Mouse (Mus musculus): ENCODE results near the gene Szt2. TPM values are rescaled to one million over a fixed set of nuclear protein-coding genes. Genes with fewer than 3 reads are reported as not detected.

The Szt2 gene
- polyA plus RNA-seq, 1 experiment from 2014 or later, result 10.0 TPM

DNA sequence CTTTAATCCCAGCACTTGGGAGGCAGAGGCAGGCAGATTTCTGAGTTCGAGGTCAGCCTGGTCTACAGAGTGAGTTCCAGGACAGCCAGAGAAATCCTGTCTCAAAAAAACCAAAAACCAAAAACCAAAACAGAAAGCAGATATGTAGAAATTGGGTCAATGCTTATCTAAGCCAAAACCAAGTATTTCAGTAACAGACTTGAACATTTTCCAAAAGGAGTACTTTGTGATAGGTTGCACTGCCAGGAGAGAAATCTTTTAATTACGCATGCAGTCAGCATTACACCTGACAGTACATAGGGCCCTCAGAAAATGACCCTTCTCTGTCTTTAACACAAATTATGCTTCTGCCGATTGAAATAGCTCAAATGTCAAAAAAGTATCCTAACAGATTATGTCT is 7.7 kb downstream of the Szt2 start:
- Histone ChIP-seq H3K4me2 (no peak overlapping the region), H3K27ac (no peak overlapping the region), H3K9ac (no peak overlapping the region), H3K27me3 (no peaks in the 10 kb centered on the region), H3K9me3 (replicated peaks) (no peaks in the 10 kb centered on the region), H3K36me3 (ENCODE audit: poor library complexity, severe bottlenecking) (peaks cover 84% of the 10 kb centered on the region), H3K4me1 (no peaks in the 10 kb centered on the region), H3K4me3 (no peak overlapping the region)
- WGBS, result 91% methylated on average over 3 of the region's 3 CpGs
- ATAC-seq, result no peak

DNA sequence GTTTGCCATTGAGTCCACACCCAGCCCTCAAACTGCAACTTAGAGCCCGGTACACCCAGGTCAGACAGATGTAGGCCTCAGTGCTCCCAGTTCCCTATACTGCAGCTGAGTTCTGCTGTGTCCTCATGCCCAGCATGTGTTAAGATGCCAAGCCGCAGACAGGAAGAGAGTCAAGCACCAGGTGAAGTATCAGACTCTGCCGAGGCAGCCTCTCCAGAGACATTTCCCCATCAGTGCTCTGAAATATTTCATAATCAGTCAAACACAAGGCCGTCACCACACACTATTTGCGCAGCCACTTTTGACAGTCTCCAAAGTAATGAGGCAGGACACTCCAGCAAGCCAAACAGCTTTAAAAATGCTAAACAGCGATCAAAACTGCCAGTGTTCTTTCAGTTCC is 10.7 kb downstream of the Szt2 start:
- Histone ChIP-seq H3K27ac (no peak overlapping the region), H3K9ac (no peak overlapping the region), H3K4me1 (no peaks in the 10 kb centered on the region), H3K4me2 (no peak overlapping the region), H3K27me3 (no peaks in the 10 kb centered on the region), H3K4me3 (no peak overlapping the region), H3K36me3 (ENCODE audit: poor library complexity, severe bottlenecking) (peaks cover 100% of the 10 kb centered on the region), H3K9me3 (replicated peaks) (no peaks in the 10 kb centered on the region)
- no peak for ATAC-seq
- 93% methylated on average over 6 of the region's 6 CpGs for WGBS

DNA sequence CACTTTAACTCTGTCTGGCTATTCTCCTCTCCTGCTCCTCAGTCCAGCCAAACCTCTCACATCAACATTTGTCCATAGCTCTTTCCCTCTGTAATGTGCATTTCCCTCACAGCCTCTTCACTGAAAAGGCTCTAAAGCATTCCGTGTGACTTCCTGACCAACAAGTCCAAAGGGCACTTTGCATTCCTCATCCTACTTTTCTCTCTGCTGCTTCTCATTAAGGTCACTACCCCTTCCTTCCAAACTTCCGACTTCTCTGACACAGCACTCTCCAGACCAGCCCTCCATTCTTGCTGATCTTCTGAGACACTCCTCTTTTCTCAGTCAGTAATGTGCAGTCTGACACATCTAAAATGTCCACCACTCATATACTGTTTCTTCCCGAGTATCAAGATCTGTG is 12.6 kb downstream of the Szt2 start:
- H3K4me3 ChIP-seq, result no peak overlapping the region
- H3K9me3 ChIP-seq (replicated peaks), result no peaks in the 10 kb centered on the region
- H3K27me3 ChIP-seq, result no peaks in the 10 kb centered on the region
- no peaks in the 10 kb centered on the region for H3K4me1 ChIP-seq
- H3K36me3 ChIP-seq (ENCODE audit: poor library complexity, severe bottlenecking), result peaks cover 100% of the 10 kb centered on the region
- H3K27ac ChIP-seq, result no peak overlapping the region
- no peak for ATAC-seq
- WGBS, result 85% methylated on average over 3 of the region's 3 CpGs
- no peak overlapping the region for H3K4me2 ChIP-seq
- H3K9ac ChIP-seq, result no peak overlapping the region

DNA sequence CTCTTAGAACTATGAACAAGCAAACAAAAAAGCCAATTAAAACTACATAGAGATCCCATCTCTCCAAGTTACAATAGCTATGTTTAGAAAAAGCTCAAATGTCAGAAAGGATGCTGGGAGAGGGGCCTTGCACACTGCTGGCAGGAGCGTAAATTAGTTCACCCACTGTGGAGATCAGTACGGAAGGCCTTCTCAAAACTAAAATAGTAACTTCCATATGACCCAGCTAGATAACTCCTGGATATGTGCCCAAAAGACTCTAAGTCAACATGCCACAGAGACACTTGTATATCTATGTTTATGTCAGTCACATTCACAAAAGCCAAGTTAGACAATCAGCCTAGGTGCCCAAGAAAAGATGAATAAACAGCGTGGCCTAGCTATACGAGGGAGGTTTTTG is 13.8 kb downstream of the Szt2 start:
- Histone ChIP-seq H3K4me2 (no peak overlapping the region), H3K9ac (no peak overlapping the region), H3K27me3 (no peaks in the 10 kb centered on the region), H3K9me3 (replicated peaks) (no peaks in the 10 kb centered on the region), H3K36me3 (ENCODE audit: poor library complexity, severe bottlenecking) (peaks cover 100% of the 10 kb centered on the region), H3K4me1 (no peaks in the 10 kb centered on the region), H3K4me3 (no peak overlapping the region), H3K27ac (no peak overlapping the region)
- WGBS, result 92% methylated on average over 4 of the region's 4 CpGs
- no peak for ATAC-seq

DNA sequence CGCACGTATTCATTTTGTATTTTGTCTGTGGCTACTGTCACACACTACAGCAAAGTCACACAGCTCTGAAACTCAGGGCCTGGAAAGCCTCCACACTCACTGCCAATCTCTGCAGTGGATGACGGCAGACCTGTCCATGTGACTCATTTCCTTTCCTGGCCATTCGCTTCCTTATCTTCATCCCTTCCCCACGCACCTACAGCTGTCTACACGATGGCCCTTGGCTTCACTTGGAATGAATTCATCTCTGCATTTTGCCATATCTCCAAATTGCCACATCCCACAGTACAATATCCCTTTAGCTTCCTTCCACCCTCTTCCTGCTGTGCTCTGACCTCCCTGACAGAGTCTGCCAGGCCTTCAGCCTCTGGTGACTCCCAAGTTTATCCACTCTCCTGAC is 14.6 kb downstream of the Szt2 start:
- H3K9ac ChIP-seq, result no peak overlapping the region
- H3K4me3 ChIP-seq, result no peak overlapping the region
- ATAC-seq, result no peak
- no peaks in the 10 kb centered on the region for H3K9me3 ChIP-seq (replicated peaks)
- no peaks in the 10 kb centered on the region for H3K27me3 ChIP-seq
- no peaks in the 10 kb centered on the region for H3K4me1 ChIP-seq
- 93% methylated on average over 6 of the region's 6 CpGs for WGBS
- H3K36me3 ChIP-seq (ENCODE audit: poor library complexity, severe bottlenecking), result peaks cover 100% of the 10 kb centered on the region
- H3K4me2 ChIP-seq, result no peak overlapping the region
- no peak overlapping the region for H3K27ac ChIP-seq

DNA sequence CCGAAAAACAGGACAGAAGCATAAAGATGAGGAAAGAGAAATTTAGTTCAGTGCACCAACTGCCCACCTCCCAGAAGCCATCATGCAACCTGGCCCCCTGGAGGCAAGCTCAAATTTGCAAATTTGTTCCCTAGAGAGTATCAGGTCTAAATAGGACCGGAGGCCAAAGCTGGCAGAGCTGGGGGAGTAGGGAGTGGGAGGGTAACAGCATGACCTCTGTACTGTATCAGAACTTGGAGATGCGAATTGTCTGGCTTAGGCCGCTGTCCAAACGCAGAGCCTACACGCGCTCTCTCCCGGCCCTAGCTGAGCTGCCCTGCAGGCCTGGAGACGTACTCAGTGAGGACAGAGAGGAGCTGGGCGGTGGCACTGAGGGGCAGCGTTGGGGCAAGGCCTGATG is 18.9 kb downstream of the Szt2 start:
- no peak overlapping the region for H3K4me3 ChIP-seq
- no peaks in the 10 kb centered on the region for H3K4me1 ChIP-seq
- no peak overlapping the region for H3K27ac ChIP-seq
- peaks cover 100% of the 10 kb centered on the region for H3K36me3 ChIP-seq (ENCODE audit: poor library complexity, severe bottlenecking)
- ATAC-seq, result no peak
- no peak overlapping the region for H3K9ac ChIP-seq
- H3K27me3 ChIP-seq, result no peaks in the 10 kb centered on the region
- no peaks in the 10 kb centered on the region for H3K9me3 ChIP-seq (replicated peaks)
- 92% methylated on average over 11 of the region's 11 CpGs for WGBS
- no peak overlapping the region for H3K4me2 ChIP-seq

DNA sequence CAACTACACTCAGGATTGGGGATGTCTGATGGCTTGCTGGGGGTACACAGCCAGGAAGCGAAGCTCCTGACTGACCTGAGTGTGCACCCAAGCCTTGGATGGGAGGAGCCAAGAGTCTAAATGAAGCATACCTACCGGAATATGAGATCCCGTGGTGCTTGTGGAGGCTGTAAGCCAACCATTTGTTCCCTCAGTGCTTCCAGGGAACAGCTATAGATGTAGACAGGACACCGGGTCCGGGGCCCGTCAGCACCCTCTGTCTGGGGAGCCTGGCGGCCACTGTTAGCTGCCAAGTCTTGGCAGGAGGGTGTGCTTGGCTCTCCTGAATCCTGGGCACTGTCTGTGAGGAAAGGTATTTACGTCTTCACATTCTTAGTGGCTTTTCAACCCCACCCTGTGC is 21.8 kb downstream of the Szt2 start:
- WGBS, result 93% methylated on average over 8 of the region's 8 CpGs
- Histone ChIP-seq H3K4me1 (no peaks in the 10 kb centered on the region), H3K4me3 (no peak overlapping the region), H3K36me3 (ENCODE audit: poor library complexity, severe bottlenecking) (peaks cover 100% of the 10 kb centered on the region), H3K9ac (no peak overlapping the region), H3K27me3 (no peaks in the 10 kb centered on the region), H3K9me3 (replicated peaks) (no peaks in the 10 kb centered on the region), H3K27ac (no peak overlapping the region), H3K4me2 (no peak overlapping the region)
- no peak for ATAC-seq

DNA sequence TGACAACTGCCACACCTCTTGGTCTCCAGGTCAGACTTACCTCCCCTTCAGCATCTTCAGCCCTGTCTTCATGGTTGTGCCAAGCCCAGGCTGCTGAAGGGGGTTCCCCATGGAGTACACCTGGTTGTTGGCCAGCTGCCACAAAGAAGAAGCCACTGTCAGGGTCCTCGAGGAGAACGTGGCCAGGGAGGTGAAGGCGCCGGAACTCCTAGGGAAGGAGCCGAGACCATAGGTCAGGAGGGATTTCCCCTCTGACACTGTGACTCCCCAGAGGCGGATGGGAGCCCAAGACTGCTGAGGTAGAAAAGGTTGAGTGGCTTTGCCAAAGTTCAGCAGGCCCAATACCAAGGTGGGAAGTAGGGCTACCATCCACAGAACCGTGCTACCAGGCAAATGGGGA is 25.8 kb downstream of the Szt2 start:
- no peak overlapping the region for H3K4me2 ChIP-seq
- H3K27ac ChIP-seq, result no peak overlapping the region
- no peak overlapping the region for H3K4me3 ChIP-seq
- H3K4me1 ChIP-seq, result no peaks in the 10 kb centered on the region
- peaks cover 98% of the 10 kb centered on the region for H3K36me3 ChIP-seq (ENCODE audit: poor library complexity, severe bottlenecking)
- no peaks in the 10 kb centered on the region for H3K9me3 ChIP-seq (replicated peaks)
- ATAC-seq, result no peak
- H3K27me3 ChIP-seq, result no peaks in the 10 kb centered on the region
- H3K9ac ChIP-seq, result no peak overlapping the region
- 92% methylated on average over 7 of the region's 7 CpGs for WGBS

DNA sequence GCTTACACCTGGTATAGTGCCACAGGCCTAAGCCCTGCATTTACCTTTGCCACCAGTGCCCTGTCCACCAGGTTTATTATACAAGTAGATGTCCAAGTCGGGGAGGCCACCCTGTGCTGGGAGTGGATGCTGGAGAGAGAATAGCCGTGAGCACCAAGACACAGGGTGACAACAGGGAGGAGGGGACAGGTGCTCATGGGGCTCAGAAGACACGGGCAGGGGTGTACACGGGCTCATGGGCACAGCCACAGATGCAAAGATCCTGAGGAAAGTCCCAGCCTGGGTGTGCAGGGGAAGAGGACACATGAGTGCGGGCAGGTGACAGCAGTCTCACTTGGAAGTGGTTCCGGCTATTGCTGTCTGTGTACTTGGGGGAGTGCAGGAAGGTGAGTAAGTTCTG is 33.1 kb downstream of the Szt2 start:
- H3K27ac ChIP-seq, result no peak overlapping the region
- no peak overlapping the region for H3K4me3 ChIP-seq
- no peaks in the 10 kb centered on the region for H3K4me1 ChIP-seq
- ATAC-seq, result no peak
- no peak overlapping the region for H3K4me2 ChIP-seq
- H3K36me3 ChIP-seq (ENCODE audit: poor library complexity, severe bottlenecking), result peaks cover 99% of the 10 kb centered on the region
- H3K9me3 ChIP-seq (replicated peaks), result no peaks in the 10 kb centered on the region
- no peaks in the 10 kb centered on the region for H3K27me3 ChIP-seq
- 94% methylated on average over 6 of the region's 6 CpGs for WGBS
- H3K9ac ChIP-seq, result no peak overlapping the region

DNA sequence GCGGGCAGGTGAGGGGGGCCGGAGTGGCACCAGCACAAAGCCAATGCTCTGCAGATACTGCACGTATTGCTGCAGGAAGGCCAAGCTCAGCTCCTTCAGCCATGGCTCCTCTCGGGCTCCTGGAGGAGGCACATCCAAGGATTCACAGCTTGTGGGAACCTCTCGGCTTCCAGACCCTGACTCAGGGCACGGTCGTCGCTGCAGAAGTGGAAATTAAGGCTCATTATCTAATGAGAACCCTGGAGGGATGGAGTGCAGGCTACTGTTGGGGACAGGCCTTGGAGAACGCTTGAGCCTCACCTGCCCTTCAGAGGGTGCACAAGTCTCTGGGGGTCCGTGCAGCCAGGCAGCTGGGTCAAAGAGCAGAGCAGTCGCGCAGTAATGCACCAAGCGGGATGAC is 37.3 kb downstream of the Szt2 start:
- no peak for ATAC-seq
- Histone ChIP-seq H3K4me1 (no peaks in the 10 kb centered on the region), H3K27ac (no peak overlapping the region), H3K4me3 (no peak overlapping the region), H3K27me3 (no peaks in the 10 kb centered on the region), H3K36me3 (ENCODE audit: poor library complexity, severe bottlenecking) (peaks cover 97% of the 10 kb centered on the region), H3K9ac (no peak overlapping the region), H3K9me3 (replicated peaks) (no peaks in the 10 kb centered on the region), H3K4me2 (no peak overlapping the region)
- WGBS, result 94% methylated on average over 13 of the region's 13 CpGs

DNA sequence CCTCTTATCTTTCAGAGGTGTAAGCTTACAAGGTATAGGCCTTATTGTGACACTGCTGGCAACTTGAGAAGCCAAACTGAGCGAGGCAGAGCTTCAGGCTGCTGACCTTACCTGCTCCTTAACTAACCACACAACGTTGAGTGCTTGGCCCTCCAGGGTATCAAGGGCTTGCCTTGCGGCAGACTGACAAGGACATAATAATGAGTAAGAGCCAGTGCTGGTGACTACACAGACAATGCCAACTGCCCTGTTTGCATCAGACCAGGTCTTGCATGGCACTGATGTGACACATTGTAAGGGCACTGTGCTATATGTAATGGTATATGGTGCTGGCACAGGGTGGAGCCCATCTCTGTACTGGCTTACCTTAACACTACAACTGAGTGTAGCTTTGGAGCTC is 40.5 kb downstream of the Szt2 start:
- H3K4me3 ChIP-seq, result no peak overlapping the region
- no peaks in the 10 kb centered on the region for H3K4me1 ChIP-seq
- H3K36me3 ChIP-seq (ENCODE audit: poor library complexity, severe bottlenecking), result peaks cover 95% of the 10 kb centered on the region
- no peaks in the 10 kb centered on the region for H3K9me3 ChIP-seq (replicated peaks)
- no peaks in the 10 kb centered on the region for H3K27me3 ChIP-seq
- 87% methylated on average over 3 of the region's 3 CpGs for WGBS
- ATAC-seq, result no peak
- no peak overlapping the region for H3K4me2 ChIP-seq
- H3K27ac ChIP-seq, result no peak overlapping the region
- H3K9ac ChIP-seq, result no peak overlapping the region

DNA sequence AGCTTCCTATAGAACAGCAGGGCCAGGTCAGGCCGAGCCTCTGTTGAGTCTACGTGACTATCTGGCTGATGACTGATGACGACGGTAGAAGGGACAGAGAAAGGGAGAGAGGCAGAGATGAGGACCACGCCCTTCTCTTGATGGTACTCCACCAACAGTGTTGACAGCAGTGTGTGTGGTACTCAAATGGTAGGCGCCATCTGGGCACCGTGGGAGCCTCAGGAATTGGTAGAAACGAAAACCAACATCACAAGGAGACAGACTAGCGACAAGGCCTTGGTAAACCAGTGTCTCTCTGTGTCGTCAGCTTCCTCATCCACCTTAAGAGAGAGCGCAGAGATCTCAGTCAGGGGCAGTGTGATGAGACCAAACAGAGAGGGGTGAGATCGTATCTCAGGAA is 41.5 kb downstream of the Szt2 start:
- Histone ChIP-seq H3K4me3 (no peak overlapping the region), H3K4me1 (no peaks in the 10 kb centered on the region), H3K9me3 (replicated peaks) (no peaks in the 10 kb centered on the region), H3K36me3 (ENCODE audit: poor library complexity, severe bottlenecking) (peaks cover 95% of the 10 kb centered on the region), H3K9ac (no peak overlapping the region), H3K4me2 (no peak overlapping the region), H3K27ac (no peak overlapping the region; the same call in 1 of the 2 replicates), H3K27me3 (no peaks in the 10 kb centered on the region)
- ATAC-seq, result no peak
- WGBS, result 89% methylated on average over 12 of the region's 12 CpGs

DNA sequence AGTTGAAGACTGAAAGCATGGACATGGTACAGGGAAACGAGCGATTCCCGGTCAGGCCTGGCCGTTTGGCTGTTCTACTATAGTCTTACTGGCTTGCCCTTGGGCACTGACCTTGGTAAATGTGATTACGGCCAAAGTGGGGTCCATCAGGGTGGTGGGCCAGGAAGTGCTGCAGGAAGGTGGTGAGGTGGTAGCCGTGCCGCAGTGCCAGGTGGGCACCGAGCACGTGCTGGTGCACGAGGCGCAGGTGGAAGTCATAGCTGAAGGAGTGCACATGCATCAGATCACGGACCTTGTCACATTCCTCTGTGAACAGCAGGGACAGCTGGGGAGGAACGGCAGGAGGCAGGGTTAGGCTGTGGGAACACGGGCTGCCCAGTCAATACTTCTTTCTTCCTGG is 43.1 kb downstream of the Szt2 start:
- Histone ChIP-seq H3K27me3 (no peaks in the 10 kb centered on the region), H3K9me3 (replicated peaks) (no peaks in the 10 kb centered on the region), H3K27ac (no peak overlapping the region), H3K36me3 (ENCODE audit: poor library complexity, severe bottlenecking) (peaks cover 94% of the 10 kb centered on the region), H3K4me3 (no peak overlapping the region), H3K4me1 (peaks cover under 1% of the 10 kb centered on the region; the same call in 1 of the 2 replicates), H3K4me2 (no peak overlapping the region), H3K9ac (no peak overlapping the region)
- ATAC-seq, result no peak
- WGBS, result 89% methylated on average over 14 of the region's 14 CpGs
